Mouse (Mus musculus) brain, embryonic 14.5 days (tissue): ENCODE data around the gene Ltbr. TPM values are rescaled to one million over a fixed set of nuclear protein-coding genes. Genes with fewer than 3 reads are reported as not detected.
A peak's percentile ranks its signal among the peaks of the same experiment; 100 is the strongest.
"Not testable (repeated sequence)": the region's sequence is repeated elsewhere in the genome, so short reads cannot be mapped to it uniquely, and the experiment has no call there.

Experiments
- DNase-seq: peaks from one replicate; pipeline ENCODE4 v3.0.0-alpha.2; 2011; ENCODE audit warnings: low read depth
- CTCF ChIP-seq: fragments of 200-500 bp; IDR thresholded peaks from 2 replicates; pipeline ENCODE4 v1.5.1; 2012; ENCODE audit warnings: inconsistent platforms, mild to moderate bottlenecking, moderate library complexity, borderline replicate concordance; ENCODE audit not compliant: insufficient read depth, insufficient read length; ENCODE audit errors: extremely low read depth
- POLR2A ChIP-seq: fragments of 200-500 bp; IDR thresholded peaks from 2 replicates; pipeline ENCODE4 v1.6.1; 2012; ENCODE audit warnings: mild to moderate bottlenecking, inconsistent platforms, borderline replicate concordance; ENCODE audit not compliant: poor library complexity, insufficient read depth, insufficient read length, severe bottlenecking; ENCODE audit errors: extremely low read depth
- polyA plus RNA-seq: library from polyadenylated mRNA; depleted of rRNA; stranded (reverse); fragments of >200 nt; gene quantifications from 2 replicates; pipeline ENCODE4 v1.2.3, GENCODE M21; 2012

The Ltbr gene
- polyA plus RNA-seq, 1 experiment: 20.7 TPM

DNA sequence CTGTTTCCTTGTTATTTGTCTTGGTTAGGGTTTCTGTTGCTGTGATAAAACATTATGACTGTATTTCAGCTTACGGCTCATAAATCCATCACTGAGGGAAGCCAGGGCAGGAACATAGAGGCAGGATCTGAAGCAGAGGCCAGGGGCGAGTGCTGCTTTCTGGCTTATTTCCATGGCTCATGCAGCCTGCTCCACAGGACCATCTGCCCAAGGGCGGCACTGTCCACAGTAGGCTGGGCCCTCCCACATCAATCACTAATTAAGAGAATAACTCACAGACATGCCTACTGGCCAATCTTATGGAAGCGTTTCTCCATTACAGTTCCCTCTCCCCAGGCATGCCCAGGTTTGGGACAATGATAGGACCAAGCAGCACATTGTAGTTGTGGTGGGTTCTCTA lies 10.4 kb downstream of the Ltbr start:
- peak; percentile 26 for DNase-seq
- TF ChIP-seq POLR2A: no peak
- no peak for TF ChIP-seq CTCF

DNA sequence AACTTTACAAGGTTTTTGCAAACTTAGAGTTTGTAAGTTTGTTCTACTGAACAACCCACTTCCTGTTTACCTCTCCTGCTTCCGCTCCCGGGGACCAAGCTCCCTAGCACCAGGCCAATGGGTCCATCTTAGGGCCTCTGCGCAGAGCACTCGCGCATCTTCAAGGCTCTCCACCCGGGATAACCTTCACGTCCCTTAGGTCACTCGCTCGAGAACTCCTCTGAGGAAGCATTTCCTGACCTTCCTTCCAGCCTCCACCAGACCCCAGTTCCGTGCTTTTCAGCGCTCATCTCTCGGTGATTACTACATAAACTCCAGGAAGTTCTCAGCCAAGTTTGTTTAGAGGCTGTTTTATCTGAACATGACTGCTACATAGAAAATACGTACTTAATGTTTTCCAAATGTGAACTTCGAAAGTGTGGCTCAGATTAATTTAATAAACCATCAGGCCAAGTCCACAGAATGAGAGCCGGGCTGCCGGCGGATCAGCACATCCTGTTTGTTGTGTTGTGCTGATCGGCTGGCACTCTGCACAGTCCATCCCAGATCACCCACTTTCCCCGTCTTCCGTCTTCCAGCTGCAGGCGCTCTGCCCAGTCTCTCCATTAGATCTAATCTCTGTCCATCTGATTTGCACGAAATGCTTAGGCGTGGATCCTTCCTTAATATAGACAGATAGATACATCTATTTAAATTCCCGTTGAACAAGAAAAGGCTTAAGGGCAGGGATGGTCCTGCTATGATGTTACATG lies 11.3 kb downstream of the Ltbr start:
- no peak for DNase-seq
- TF ChIP-seq CTCF (no peak), POLR2A (no peak)

DNA sequence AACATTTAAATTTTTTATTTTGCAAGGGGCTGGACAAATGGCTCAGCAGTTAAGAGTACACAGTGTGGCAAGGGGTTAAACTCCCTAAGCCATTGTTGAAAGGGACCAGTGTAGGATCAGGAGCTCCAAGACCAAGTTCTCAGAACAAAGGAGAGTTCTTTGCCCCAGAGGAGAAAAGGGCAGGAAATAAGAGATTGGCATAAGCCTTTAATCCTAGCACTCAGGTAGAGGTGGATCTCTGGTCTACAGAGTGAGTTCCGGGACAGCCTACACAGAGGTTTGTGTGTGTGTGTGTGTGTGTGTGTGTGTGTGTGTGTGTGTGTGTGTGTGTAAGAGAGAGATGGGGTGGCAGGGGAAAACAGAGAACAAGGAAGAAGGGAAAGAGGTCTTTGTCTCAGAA lies 12.7 kb downstream of the Ltbr start:
- DNase-seq: no peak
- TF ChIP-seq CTCF (no peak), POLR2A (no peak)

GRCm38 (mm10) chr6:125297149-125297820 lies 16.4 kb downstream of the Ltbr start:
- TF ChIP-seq POLR2A (no peak), CTCF (no peak)
- no peak for DNase-seq

- no peak for DNase-seq
- TF ChIP-seq CTCF: no peak
- TF ChIP-seq POLR2A: no peak
Measured at GRCm38 (mm10) chr6:125294049-125294448, 19.6 kb downstream of the Ltbr start.

DNA sequence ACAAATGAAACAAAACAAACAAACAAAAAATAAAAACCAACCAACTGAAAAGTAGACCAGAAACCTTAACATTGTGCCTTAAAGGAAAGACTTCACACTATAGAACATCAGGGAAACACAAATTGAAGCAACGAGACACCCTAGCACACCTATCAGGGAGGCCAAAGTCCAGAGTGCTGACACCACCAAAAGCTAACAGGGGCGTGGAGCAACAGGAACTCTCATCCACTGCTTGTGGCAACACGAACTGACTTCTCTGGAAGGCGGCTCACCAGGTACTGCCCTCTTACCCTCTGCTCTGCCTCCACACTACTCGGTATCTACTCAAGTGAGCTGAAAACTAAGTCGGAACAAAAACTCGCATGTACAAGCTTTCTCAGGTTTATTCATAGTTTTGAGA lies 21.4 kb downstream of the Ltbr start:
- TF ChIP-seq POLR2A (no peak), CTCF (no peak)
- no peak for DNase-seq

DNA sequence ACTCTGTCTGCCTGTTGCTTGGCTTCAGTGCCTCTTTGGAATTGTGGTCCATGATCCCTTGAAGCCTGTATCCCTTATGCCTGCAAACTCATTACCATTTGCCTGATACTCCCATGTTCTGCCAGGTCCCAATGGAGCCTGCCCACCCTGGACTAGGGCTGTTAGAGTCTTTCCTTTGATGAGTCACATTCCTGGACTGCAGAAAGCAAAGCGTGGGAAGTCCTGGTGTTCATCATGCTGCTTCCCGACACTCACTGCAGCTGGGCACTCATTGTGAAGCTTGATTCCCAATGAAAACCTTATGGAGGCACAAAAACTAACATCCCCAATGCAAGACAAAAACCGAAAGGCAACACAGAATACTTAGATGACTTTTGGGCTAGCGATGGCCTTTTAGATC lies 22.4 kb downstream of the Ltbr start:
- no peak for DNase-seq
- TF ChIP-seq POLR2A: no peak
- no peak for TF ChIP-seq CTCF

DNA sequence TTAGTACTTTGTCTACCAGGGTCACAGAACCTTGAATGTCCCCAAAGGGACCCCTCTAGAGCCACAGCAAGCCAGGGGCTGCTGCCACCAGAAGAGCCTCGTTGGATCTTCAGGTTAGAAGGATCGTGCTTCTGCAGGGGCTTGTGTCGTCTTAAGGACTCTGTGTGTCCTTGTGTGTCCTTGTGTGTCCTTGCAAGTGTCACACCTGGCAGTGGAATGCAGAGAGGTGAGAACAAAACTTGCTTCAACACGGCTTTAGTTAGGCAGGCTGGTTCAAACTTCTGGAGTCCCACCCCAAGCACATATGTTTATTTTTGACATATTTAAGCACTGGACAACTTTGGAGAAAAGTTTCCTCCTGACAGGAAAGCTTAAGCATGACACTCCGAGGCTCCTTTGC lies 25.0 kb downstream of the Ltbr start:
- DNase-seq: no peak
- TF ChIP-seq CTCF (no peak), POLR2A (no peak)

GRCm38 (mm10) chr6:125286944-125287343 lies 26.7 kb downstream of the Ltbr start:
- TF ChIP-seq CTCF (no peak), POLR2A (no peak)
- DNase-seq: no peak

GRCm38 (mm10) chr6:125285890-125286289 lies 27.8 kb downstream of the Ltbr start, which contains the start of gene Tuba3a:
Gene Tuba3a, minus strand, starts transcription at chr6:125286042.
- DNase-seq: no peak
- TF ChIP-seq POLR2A: no peak
- no peak for TF ChIP-seq CTCF

- TF ChIP-seq POLR2A (no peak), CTCF (no peak)
- DNase-seq: no peak
Measured at GRCm38 (mm10) chr6:125284751-125285150, 28.9 kb downstream of the Ltbr start.

DNA sequence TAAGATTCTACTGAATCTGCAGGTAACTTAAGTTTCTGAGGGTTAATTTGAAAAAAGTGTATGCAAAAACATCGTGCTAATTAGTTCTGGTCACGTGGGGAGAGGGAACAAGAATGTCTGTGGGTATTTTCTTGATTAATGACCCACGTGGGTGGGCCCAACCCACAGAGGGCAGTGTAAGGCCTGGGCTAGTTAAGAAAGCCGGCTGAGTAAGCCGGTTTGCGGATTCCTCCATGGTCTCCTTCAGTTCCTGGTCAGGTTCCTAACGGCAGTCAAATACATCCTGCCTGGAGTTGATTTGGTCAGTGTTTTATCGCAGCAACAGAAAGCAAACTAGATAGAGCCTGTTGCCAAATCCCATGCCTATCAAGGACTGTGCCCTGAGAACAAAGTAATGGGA lies 29.4 kb downstream of the Ltbr start:
- DNase-seq: peak; percentile 10

DNA sequence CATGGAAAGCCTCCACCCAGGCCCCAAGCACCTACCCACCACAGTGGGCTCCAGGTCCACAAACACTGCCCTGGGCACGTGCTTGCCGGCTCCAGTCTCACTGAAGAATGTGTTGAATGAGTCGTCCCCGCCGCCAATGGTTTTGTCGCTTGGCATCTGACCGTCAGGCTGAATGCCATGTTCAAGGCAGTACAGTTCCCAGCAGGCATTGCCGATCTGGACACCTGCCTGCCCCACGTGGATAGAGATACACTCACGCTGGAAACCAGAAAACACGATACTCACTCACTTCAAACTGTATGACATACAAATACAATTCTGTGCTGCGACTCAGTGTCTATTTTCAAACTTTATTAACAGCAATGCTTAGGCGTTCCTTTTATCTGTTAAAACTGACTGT lies 31.0 kb downstream of the Ltbr start:
- DNase-seq: not testable (repeated sequence)

More for the DNA sequence above, 29.4 kb downstream of the Ltbr start:
- TF ChIP-seq CTCF: no peak
- no peak for TF ChIP-seq POLR2A

DNA sequence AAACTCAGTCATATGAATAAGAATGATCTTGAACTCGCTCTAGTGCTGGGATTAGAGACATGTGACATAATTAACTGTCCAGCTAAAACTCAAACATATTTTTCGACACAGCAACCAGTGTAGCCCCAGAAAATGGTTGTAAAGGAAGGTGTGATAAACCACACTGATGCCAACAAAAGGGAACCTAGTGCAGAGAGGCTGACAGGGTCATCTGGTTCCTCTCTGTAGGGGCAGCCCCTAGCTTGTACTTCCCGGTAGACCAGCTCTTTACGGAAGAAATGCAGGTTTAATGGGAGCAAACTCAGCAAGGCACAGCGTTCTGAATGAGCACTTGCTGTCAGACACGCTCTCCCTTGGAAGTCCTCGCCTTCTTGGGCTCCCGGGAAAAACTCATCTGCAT lies 34.0 kb downstream of the Ltbr start:
- no peak for TF ChIP-seq POLR2A
- no peak for TF ChIP-seq CTCF

More for the DNA sequence above, 34.0 kb downstream of the Ltbr start:
- no peak for DNase-seq
